Mouse (Mus musculus) layer of hippocampus, adult 11-12 months (tissue): ENCODE results near the gene Gadd45a.
"Not testable (repeated sequence)": the region's sequence is repeated elsewhere in the genome, so short reads cannot be mapped to it uniquely, and the experiment has no call there.

Experiments
- DNase-seq: peaks from one replicate; pipeline ENCODE4 v3.0.0; 2022; ENCODE audit warnings: low spot score

Gadd45a gene

GRCm38 (mm10) chr6:67048052-67048691 lies 10.9 kb upstream of the Gadd45a start:
- DNase-seq, result no peak

GRCm38 (mm10) chr6:67046937-67047336 lies 9.7 kb upstream of the Gadd45a start:
- no peak for DNase-seq

- DNase-seq, result no peak
Measured at GRCm38 (mm10) chr6:67045424-67045823, 8.2 kb upstream of the Gadd45a start.

- DNase-seq, result no peak
Measured at GRCm38 (mm10) chr6:67040904-67041410, 3.7 kb upstream of the Gadd45a start.

GRCm38 (mm10) chr6:67038964-67039363 lies 1.7 kb upstream of the Gadd45a start:
- no peak for DNase-seq

- peak; percentile 81 for DNase-seq
Measured at GRCm38 (mm10) chr6:67036356-67036811, 873 bp downstream of the Gadd45a start.

- no peak for DNase-seq
Measured at GRCm38 (mm10) chr6:67035388-67036299, 1.6 kb downstream of the Gadd45a start.

- no peak for DNase-seq
Measured at GRCm38 (mm10) chr6:67034331-67035130, 2.7 kb downstream of the Gadd45a start.

GRCm38 (mm10) chr6:67033604-67034003 lies 3.7 kb downstream of the Gadd45a start:
- DNase-seq, result no peak

- DNase-seq, result not testable (repeated sequence)
Measured at GRCm38 (mm10) chr6:67032972-67033371, 4.3 kb downstream of the Gadd45a start.

- not testable (repeated sequence) for DNase-seq
Measured at GRCm38 (mm10) chr6:67032551-67032950, 4.7 kb downstream of the Gadd45a start.

GRCm38 (mm10) chr6:67030846-67031245 lies 6.4 kb downstream of the Gadd45a start:
- DNase-seq, result no peak

GRCm38 (mm10) chr6:67030416-67030815 lies 6.8 kb downstream of the Gadd45a start:
- no peak for DNase-seq

- no peak for DNase-seq
Measured at GRCm38 (mm10) chr6:67029987-67030386, 7.3 kb downstream of the Gadd45a start.

- no peak for DNase-seq
Measured at GRCm38 (mm10) chr6:67029312-67029950, 7.8 kb downstream of the Gadd45a start.

- no peak for DNase-seq
Measured at GRCm38 (mm10) chr6:67027438-67028142, 9.7 kb downstream of the Gadd45a start.

- no peak for DNase-seq
Measured at GRCm38 (mm10) chr6:67026661-67027060, 10.6 kb downstream of the Gadd45a start.

- no peak for DNase-seq
Measured at GRCm38 (mm10) chr6:67023729-67024128, 13.5 kb downstream of the Gadd45a start.

GRCm38 (mm10) chr6:67021308-67021707 lies 15.9 kb downstream of the Gadd45a start:
- DNase-seq, result no peak

- DNase-seq, result peak; percentile 42
Measured at GRCm38 (mm10) chr6:67019001-67019400, 18.3 kb downstream of the Gadd45a start.

- DNase-seq, result no peak
Measured at GRCm38 (mm10) chr6:67018365-67018764, 18.9 kb downstream of the Gadd45a start.
